Mouse (Mus musculus) forebrain, embryonic 13.5 days (tissue): ENCODE results near the gene Pde3a. TPM values are rescaled to one million over a fixed set of nuclear protein-coding genes. Genes with fewer than 3 reads are reported as not detected.

ENCODE experiments used
- ATAC-seq: fragments of 200-750 bp; cut with Nextera tagmentation; 2 replicates; pipeline ENCODE4 v1.8.0; 2017
- H3K27ac ChIP-seq: fragments of 300-500 bp; sonication (generic); 2 replicates; pipeline ENCODE4 v1.5.1; 2015; ENCODE audit warnings: inconsistent platforms, mild to moderate bottlenecking, moderate library complexity
- H3K27me3 ChIP-seq: fragments of 300-500 bp; sonication (generic); 2 replicates; pipeline ENCODE4 v1.6.1; 2015; ENCODE audit warnings: mild to moderate bottlenecking, inconsistent platforms
- H3K36me3 ChIP-seq: fragments of 300-500 bp; sonication (generic); 2 replicates; pipeline ENCODE4 v1.6.1; 2015; ENCODE audit warnings: mild to moderate bottlenecking, inconsistent platforms; ENCODE audit not compliant: poor library complexity, severe bottlenecking
- H3K4me1 ChIP-seq: fragments of 300-500 bp; sonication (generic); 2 replicates; pipeline ENCODE4 v1.6.1; 2015; ENCODE audit warnings: inconsistent platforms
- H3K4me2 ChIP-seq: fragments of 300-500 bp; sonication (generic); 2 replicates; pipeline ENCODE4 v1.6.1; 2015; ENCODE audit warnings: inconsistent platforms, mild to moderate bottlenecking, moderate library complexity
- H3K4me3 ChIP-seq: fragments of 300-500 bp; sonication (generic); 2 replicates; pipeline ENCODE4 v1.5.1; 2015; ENCODE audit warnings: mild to moderate bottlenecking, inconsistent platforms
- H3K9ac ChIP-seq: fragments of 300-500 bp; sonication (generic); 2 replicates; pipeline ENCODE4 v1.6.1; 2015; ENCODE audit warnings: mild to moderate bottlenecking, inconsistent platforms
- H3K9me3 ChIP-seq: fragments of 300-500 bp; sonication (generic); replicated peaks from 2 replicates; pipeline ENCODE4 v1.6.1; 2016; ENCODE audit warnings: inconsistent platforms
- WGBS: fragments of 180-500 bp; shearing (Covaris S2); methylation state at CpG from one replicate; pipeline ENCODE4 v1.1.7; 2015; 5-methylcytosine and 5-hydroxymethylcytosine counted together
- polyA plus RNA-seq: library from polyadenylated mRNA; unstranded; fragments of >200 nt; fragmentation: Nextera tagmentation; extraction: Ambion mirVana; gene quantifications from 2 replicates; pipeline ENCODE4 v1.2.1, GENCODE M21; 2015

The Pde3a gene
- polyA plus RNA-seq, 1 experiment from 2014 or later: 0.84 TPM

- no peak overlapping the region for H3K4me2 ChIP-seq
- ATAC-seq: no peak
- no peaks in the 10 kb centered on the region for H3K9me3 ChIP-seq
- no peaks in the 10 kb centered on the region for H3K4me1 ChIP-seq
- no peaks in the 10 kb centered on the region for H3K36me3 ChIP-seq
- no peak overlapping the region for H3K4me3 ChIP-seq
- WGBS: 74% methylated on average over 1 of the region's 1 CpGs
- no peaks in the 10 kb centered on the region for H3K27me3 ChIP-seq
- H3K27ac ChIP-seq: no peak overlapping the region
- no peak overlapping the region for H3K9ac ChIP-seq
These were observed 86.8 kb downstream of the Pde3a start for GRCm38 (mm10) chr6:141335878-141336277.

GRCm38 (mm10) chr6:141336438-141336837 lies 87.4 kb downstream of the Pde3a start:
- Histone ChIP-seq H3K4me1 (no peaks in the 10 kb centered on the region), H3K4me2 (no peak overlapping the region), H3K27me3 (no peaks in the 10 kb centered on the region), H3K9me3 (no peaks in the 10 kb centered on the region), H3K27ac (no peak overlapping the region), H3K36me3 (no peaks in the 10 kb centered on the region), H3K9ac (no peak overlapping the region), H3K4me3 (no peak overlapping the region)
- no peak for ATAC-seq
- 78% methylated on average over 4 of the region's 4 CpGs for WGBS

- no peaks in the 10 kb centered on the region for H3K4me1 ChIP-seq
- H3K4me2 ChIP-seq: no peak overlapping the region
- no peak overlapping the region for H3K4me3 ChIP-seq
- WGBS: 53% methylated on average over 8 of the region's 8 CpGs
- no peaks in the 10 kb centered on the region for H3K9me3 ChIP-seq
- no peak overlapping the region for H3K27ac ChIP-seq
- no peaks in the 10 kb centered on the region for H3K27me3 ChIP-seq
- no peaks in the 10 kb centered on the region for H3K36me3 ChIP-seq
- no peak overlapping the region for H3K9ac ChIP-seq
- ATAC-seq: no peak
These were observed 88.6 kb downstream of the Pde3a start for GRCm38 (mm10) chr6:141337673-141338072.

GRCm38 (mm10) chr6:141341385-141341784 lies 92.3 kb downstream of the Pde3a start:
- Histone ChIP-seq H3K4me3 (no peak overlapping the region), H3K27me3 (no peaks in the 10 kb centered on the region), H3K4me1 (no peaks in the 10 kb centered on the region), H3K27ac (no peak overlapping the region), H3K9me3 (no peaks in the 10 kb centered on the region), H3K36me3 (no peaks in the 10 kb centered on the region), H3K9ac (no peak overlapping the region), H3K4me2 (no peak overlapping the region)
- ATAC-seq: no peak
- WGBS: 76% methylated on average over 2 of the region's 2 CpGs

GRCm38 (mm10) chr6:141347870-141348269 lies 98.8 kb downstream of the Pde3a start:
- ATAC-seq: no peak
- no peak overlapping the region for H3K4me2 ChIP-seq
- no peaks in the 10 kb centered on the region for H3K4me1 ChIP-seq
- H3K9ac ChIP-seq: no peak overlapping the region
- no peaks in the 10 kb centered on the region for H3K9me3 ChIP-seq
- no peaks in the 10 kb centered on the region for H3K27me3 ChIP-seq
- H3K36me3 ChIP-seq: no peaks in the 10 kb centered on the region
- no peak overlapping the region for H3K4me3 ChIP-seq
- 82% methylated on average over 4 of the region's 4 CpGs for WGBS
- H3K27ac ChIP-seq: no peak overlapping the region

- no peak for ATAC-seq
- no peak overlapping the region for H3K4me3 ChIP-seq
These were observed 99.5 kb downstream of the Pde3a start for GRCm38 (mm10) chr6:141348542-141348941.

GRCm38 (mm10) chr6:141350261-141350660 lies 101.2 kb downstream of the Pde3a start:
- WGBS: 95% methylated on average over 5 of the region's 5 CpGs
- Histone ChIP-seq H3K9me3 (no peaks in the 10 kb centered on the region), H3K27me3 (no peaks in the 10 kb centered on the region)

More at GRCm38 (mm10) chr6:141348542-141348941, 99.5 kb downstream of the Pde3a start:
- 83% methylated on average over 9 of the region's 9 CpGs for WGBS
- no peak overlapping the region for H3K27ac ChIP-seq
- H3K4me1 ChIP-seq: no peaks in the 10 kb centered on the region
- H3K9me3 ChIP-seq: no peaks in the 10 kb centered on the region
- H3K36me3 ChIP-seq: no peaks in the 10 kb centered on the region
- H3K4me2 ChIP-seq: no peak overlapping the region
- no peak overlapping the region for H3K9ac ChIP-seq
- H3K27me3 ChIP-seq: no peaks in the 10 kb centered on the region

GRCm38 (mm10) chr6:141352277-141352676 lies 103.2 kb downstream of the Pde3a start:
- H3K27ac ChIP-seq: no peak overlapping the region

More at GRCm38 (mm10) chr6:141350261-141350660, 101.2 kb downstream of the Pde3a start:
- H3K4me1 ChIP-seq: no peaks in the 10 kb centered on the region
- ATAC-seq: no peak
- no peak overlapping the region for H3K27ac ChIP-seq
- H3K9ac ChIP-seq: no peak overlapping the region
- H3K36me3 ChIP-seq: no peaks in the 10 kb centered on the region
- H3K4me2 ChIP-seq: no peak overlapping the region
- no peak overlapping the region for H3K4me3 ChIP-seq

GRCm38 (mm10) chr6:141363664-141364063 lies 114.6 kb downstream of the Pde3a start:
- Histone ChIP-seq H3K27me3 (no peaks in the 10 kb centered on the region), H3K4me1 (no peaks in the 10 kb centered on the region), H3K27ac (no peak overlapping the region), H3K9me3 (no peaks in the 10 kb centered on the region), H3K36me3 (no peaks in the 10 kb centered on the region), H3K4me3 (no peak overlapping the region), H3K9ac (no peak overlapping the region), H3K4me2 (no peak overlapping the region)
- no peak for ATAC-seq
- 93% methylated on average over 3 of the region's 3 CpGs for WGBS

More at GRCm38 (mm10) chr6:141352277-141352676, 103.2 kb downstream of the Pde3a start:
- H3K36me3 ChIP-seq: no peaks in the 10 kb centered on the region
- H3K4me3 ChIP-seq: no peak overlapping the region
- 50% methylated on average over 6 of the region's 6 CpGs for WGBS
- no peaks in the 10 kb centered on the region for H3K27me3 ChIP-seq
- H3K4me1 ChIP-seq: no peaks in the 10 kb centered on the region
- H3K9me3 ChIP-seq: no peaks in the 10 kb centered on the region
- H3K4me2 ChIP-seq: no peak overlapping the region
- ATAC-seq: no peak
- no peak overlapping the region for H3K9ac ChIP-seq

GRCm38 (mm10) chr6:141367037-141367436 lies 118.0 kb downstream of the Pde3a start:
- WGBS: 69% methylated on average over 5 of the region's 5 CpGs
- Histone ChIP-seq H3K4me1 (no peaks in the 10 kb centered on the region), H3K36me3 (no peaks in the 10 kb centered on the region), H3K4me3 (no peak overlapping the region), H3K27ac (no peak overlapping the region), H3K27me3 (no peaks in the 10 kb centered on the region), H3K9ac (no peak overlapping the region), H3K9me3 (no peaks in the 10 kb centered on the region), H3K4me2 (no peak overlapping the region)
- no peak for ATAC-seq

GRCm38 (mm10) chr6:141372697-141373096 lies 123.6 kb downstream of the Pde3a start:
- H3K9ac ChIP-seq: no peak overlapping the region
- WGBS: 53% methylated on average over 2 of the region's 2 CpGs
- ATAC-seq: peak; percentile 62; the same call in 1 of the 2 replicates

GRCm38 (mm10) chr6:141374469-141375057 lies 125.5 kb downstream of the Pde3a start:
- Histone ChIP-seq H3K9me3 (no peaks in the 10 kb centered on the region), H3K36me3 (no peaks in the 10 kb centered on the region), H3K4me2 (no peak overlapping the region), H3K27ac (no peak overlapping the region), H3K27me3 (no peaks in the 10 kb centered on the region), H3K4me3 (no peak overlapping the region), H3K9ac (no peak overlapping the region), H3K4me1 (no peaks in the 10 kb centered on the region)
- no peak; the same call in 1 of the 2 replicates for ATAC-seq
- WGBS: 74% methylated on average over 2 of the region's 2 CpGs

More at GRCm38 (mm10) chr6:141372697-141373096, 123.6 kb downstream of the Pde3a start:
- H3K27ac ChIP-seq: no peak overlapping the region
- H3K4me1 ChIP-seq: no peaks in the 10 kb centered on the region
- no peaks in the 10 kb centered on the region for H3K27me3 ChIP-seq
- H3K9me3 ChIP-seq: no peaks in the 10 kb centered on the region
- no peak overlapping the region for H3K4me3 ChIP-seq
- no peaks in the 10 kb centered on the region for H3K36me3 ChIP-seq
- H3K4me2 ChIP-seq: no peak overlapping the region

- Histone ChIP-seq H3K27me3 (no peaks in the 10 kb centered on the region), H3K4me1 (no peaks in the 10 kb centered on the region), H3K27ac (no peak overlapping the region), H3K9ac (no peak overlapping the region), H3K4me3 (no peak overlapping the region), H3K4me2 (no peak overlapping the region), H3K36me3 (no peaks in the 10 kb centered on the region), H3K9me3 (no peaks in the 10 kb centered on the region)
- WGBS: 73% methylated on average over 4 of the region's 4 CpGs
- ATAC-seq: no peak
These were observed 126.1 kb downstream of the Pde3a start for GRCm38 (mm10) chr6:141375155-141375554.
